Mouse (Mus musculus): Measurements from ENCODE around the gene Mpl. TPM values are rescaled to one million over a fixed set of nuclear protein-coding genes. Genes with fewer than 3 reads are reported as not detected.

The Mpl gene
- total RNA-seq (2021), result under 1 TPM; 0.79 to 0.94 TPM

- DNase-seq (ENCODE audit: low spot score in 2 of 2), result peak; percentile 26 to 32
- intact Hi-C loops (cut with DNase I), result no loop called here
These were observed at the start of gene Mpl for GRCm38 (mm10) chr4:118457345-118457975. Gene Mpl, minus strand, starts transcription at chr4:118457513.

- no peak for DNase-seq (ENCODE audit: low spot score in 2 of 2)
- intact Hi-C loops (cut with DNase I), result no loop called here
These were observed 48.2 kb upstream of the Mpl start for GRCm38 (mm10) chr4:118505551-118505950.

GRCm38 (mm10) chr4:118500792-118501191, 43.5 kb upstream of the Mpl start:
- DNase-seq (ENCODE audit: low spot score in 2 of 2), result no peak
- intact Hi-C loops (cut with DNase I), result no loop called here

- DNase-seq (ENCODE audit: low spot score in 2 of 2), result peak; percentile 24 to 26
- intact Hi-C loops (cut with DNase I), result no loop called here
These were observed 42.9 kb upstream of the Mpl start for GRCm38 (mm10) chr4:118500171-118500724.

GRCm38 (mm10) chr4:118490461-118490860, 33.1 kb upstream of the Mpl start:
- no peak for DNase-seq (ENCODE audit: low spot score in 2 of 2)
- intact Hi-C loops (cut with DNase I), result no loop called here

- DNase-seq (ENCODE audit: low spot score in 2 of 2), result no peak
- intact Hi-C loops (cut with DNase I), result no loop called here
These were observed 32.4 kb upstream of the Mpl start, which contains the start of gene Tie1 for GRCm38 (mm10) chr4:118489717-118490132. Gene Tie1, minus strand, starts transcription at chr4:118490061.

GRCm38 (mm10) chr4:118476773-118477530, 19.6 kb upstream of the Mpl start:
- no peak for DNase-seq (ENCODE audit: low spot score in 2 of 2)
- intact Hi-C loops (cut with DNase I), result no loop called here

GRCm38 (mm10) chr4:118472687-118473086, 15.4 kb upstream of the Mpl start:
- no peak for DNase-seq (ENCODE audit: low spot score in 2 of 2)
- intact Hi-C loops (cut with DNase I), result no loop called here

GRCm38 (mm10) chr4:118471281-118471680, 14.0 kb upstream of the Mpl start:
- DNase-seq (ENCODE audit: low spot score in 2 of 2), result no peak
- intact Hi-C loops (cut with DNase I), result no loop called here

- intact Hi-C loops (cut with DNase I), result no loop called here
- no peak for DNase-seq (ENCODE audit: low spot score in 2 of 2)
These were observed 8.4 kb upstream of the Mpl start for GRCm38 (mm10) chr4:118465697-118466163.

- DNase-seq (ENCODE audit: low spot score in 2 of 2), result peak; percentile 35 to 42
- intact Hi-C loops (cut with DNase I), result no loop called here
These were observed 7.6 kb upstream of the Mpl start for GRCm38 (mm10) chr4:118464956-118465355.

- DNase-seq (ENCODE audit: low spot score in 2 of 2), result no peak
These were observed 10.7 kb downstream of the Mpl start for GRCm38 (mm10) chr4:118446415-118447153.

GRCm38 (mm10) chr4:118445781-118446414, 11.4 kb downstream of the Mpl start:
- DNase-seq (ENCODE audit: low spot score in 2 of 2), result peak; percentile 28 to 29
- intact Hi-C loops (cut with DNase I), result loop anchor here (10.0 kb wide), 1 partner anchor 119 kb away; no protein-coding TSS in a partner anchor

More at GRCm38 (mm10) chr4:118446415-118447153, 10.7 kb downstream of the Mpl start:
- intact Hi-C loops (cut with DNase I), result loop anchor here (10.0 kb wide), 1 partner anchor 118 kb away; no protein-coding TSS in a partner anchor

- peak; percentile 25 to 38 for DNase-seq (ENCODE audit: low spot score in 2 of 2)
- intact Hi-C loops (cut with DNase I), result loop anchor here (10.0 kb wide), 1 partner anchor 120 kb away; no protein-coding TSS in a partner anchor
These were observed 12.2 kb downstream of the Mpl start for GRCm38 (mm10) chr4:118445088-118445487.

- DNase-seq (ENCODE audit: low spot score in 2 of 2), result no peak
These were observed 19.5 kb downstream of the Mpl start for GRCm38 (mm10) chr4:118437829-118438253.

GRCm38 (mm10) chr4:118436820-118437603, 20.3 kb downstream of the Mpl start, which contains the start of gene Cdc20:
Gene Cdc20, minus strand, starts transcription at chr4:118437352.
- intact Hi-C loops (cut with DNase I), result loop anchor here (5.0 kb wide), 1 partner anchor 105 kb away; the partner anchor contains the start of gene Tmem125
- DNase-seq (ENCODE audit: low spot score in 2 of 2), result peak; percentile 86 to 89

More at GRCm38 (mm10) chr4:118437829-118438253, 19.5 kb downstream of the Mpl start:
- intact Hi-C loops (cut with DNase I), result loop anchor here (5.0 kb wide), 1 partner anchor 104 kb away; the partner anchor contains the start of gene Tmem125

GRCm38 (mm10) chr4:118432332-118432731, 25.0 kb downstream of the Mpl start:
- DNase-seq (ENCODE audit: low spot score in 2 of 2), result no peak
- intact Hi-C loops (cut with DNase I), result no loop called here
